Mouse (Mus musculus): ENCODE results near the gene Smarcd2. TPM values are rescaled to one million over a fixed set of nuclear protein-coding genes. Genes with fewer than 3 reads are reported as not detected.

Gene Smarcd2
- total RNA-seq, 2 experiments from 2014 or later: 7.8 to 12.0 TPM

- no peak for DNase-seq (ENCODE audit: low spot score)
These were observed 9.7 kb upstream of the Smarcd2 start for GRCm38 (mm10) chr11:106282452-106282851.

- peak; percentile 96 for DNase-seq (ENCODE audit: low spot score)
These were observed 3.7 kb upstream of the Smarcd2 start, which contains the start of gene Tcam1 for GRCm38 (mm10) chr11:106276454-106276853. Tcam1 (plus strand) TSS chr11:106276672.

- DNase-seq (ENCODE audit: low spot score): no peak
These were observed 2.2 kb upstream of the Smarcd2 start for GRCm38 (mm10) chr11:106274971-106275411.

- no peak for DNase-seq (ENCODE audit: low spot score)
These were observed 1.6 kb upstream of the Smarcd2 start for GRCm38 (mm10) chr11:106274374-106274773.

GRCm38 (mm10) chr11:106273811-106274210 is 1.0 kb upstream of the Smarcd2 start:
- no peak for DNase-seq (ENCODE audit: low spot score)

GRCm38 (mm10) chr11:106273311-106273684 is 526 bp upstream of the Smarcd2 start:
- no peak for DNase-seq (ENCODE audit: low spot score)

GRCm38 (mm10) chr11:106271794-106272643 is 753 bp downstream of the Smarcd2 start:
- DNase-seq (ENCODE audit: low spot score): peak; percentile 43

- no peak for DNase-seq (ENCODE audit: low spot score)
These were observed 1.5 kb downstream of the Smarcd2 start for GRCm38 (mm10) chr11:106271131-106271793.

GRCm38 (mm10) chr11:106269060-106269431 is 3.7 kb downstream of the Smarcd2 start:
- no peak for DNase-seq (ENCODE audit: low spot score)

- DNase-seq (ENCODE audit: low spot score): peak; percentile 94
These were observed 4.3 kb downstream of the Smarcd2 start for GRCm38 (mm10) chr11:106268326-106269059.

GRCm38 (mm10) chr11:106267871-106268270 is 4.9 kb downstream of the Smarcd2 start:
- DNase-seq (ENCODE audit: low spot score): no peak

GRCm38 (mm10) chr11:106267311-106267852 is 5.4 kb downstream of the Smarcd2 start:
- DNase-seq (ENCODE audit: low spot score): peak; percentile 62

- no peak for DNase-seq (ENCODE audit: low spot score)
These were observed 6.3 kb downstream of the Smarcd2 start for GRCm38 (mm10) chr11:106266431-106266830.

GRCm38 (mm10) chr11:106265570-106265969 is 7.2 kb downstream of the Smarcd2 start:
- no peak for DNase-seq (ENCODE audit: low spot score)

- no peak for DNase-seq (ENCODE audit: low spot score)
These were observed 7.8 kb downstream of the Smarcd2 start for GRCm38 (mm10) chr11:106264988-106265387.

GRCm38 (mm10) chr11:106263963-106264362 is 8.8 kb downstream of the Smarcd2 start:
- no peak for DNase-seq (ENCODE audit: low spot score)

GRCm38 (mm10) chr11:106260826-106261450 is 11.8 kb downstream of the Smarcd2 start:
- DNase-seq (ENCODE audit: low spot score): no peak

- DNase-seq (ENCODE audit: low spot score): peak; percentile 34
These were observed 16.0 kb downstream of the Smarcd2 start for GRCm38 (mm10) chr11:106256775-106257174.

GRCm38 (mm10) chr11:106255685-106256451 is 16.9 kb downstream of the Smarcd2 start, which contains the start of the genes Ftsj3 and Psmc5:
Ftsj3 (minus strand) TSS chr11:106256079.
Psmc5 (plus strand) TSS chr11:106256154.
- DNase-seq (ENCODE audit: low spot score): peak; percentile 99

- no peak for DNase-seq (ENCODE audit: low spot score)
These were observed 17.6 kb downstream of the Smarcd2 start for GRCm38 (mm10) chr11:106255174-106255573.

All from gastrocnemius, adult 18-20 months (tissue).